Mouse (Mus musculus): ENCODE data around the gene Cyp24a1.

Gene Cyp24a1

DNA sequence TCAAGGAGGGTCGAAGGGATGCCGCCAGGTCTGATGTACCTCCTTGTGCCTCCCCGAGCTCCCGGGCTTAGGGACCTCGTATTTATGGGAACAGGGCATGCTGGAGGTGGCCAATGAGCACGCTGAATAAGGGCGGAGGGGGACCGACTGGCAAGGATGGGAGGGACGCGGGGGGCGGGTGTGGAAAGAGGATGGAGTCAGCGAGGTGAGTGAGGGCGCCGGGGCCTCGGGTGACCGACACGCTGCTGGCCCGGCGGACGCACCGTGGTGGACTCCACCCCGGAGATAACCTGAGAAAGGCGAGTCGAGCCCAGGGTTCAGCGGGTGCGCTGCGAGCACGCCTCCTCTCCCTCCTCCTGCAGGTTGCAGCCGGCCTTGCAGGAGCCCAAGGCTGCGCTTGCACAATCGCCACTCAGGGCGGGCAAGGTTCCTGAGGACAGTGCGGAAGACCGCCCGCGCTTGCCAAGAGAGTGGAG, at the start of gene Cyp24a1:
Gene Cyp24a1 (minus strand): TSS at position 55 of the 476 bp plus-strand sequence.
- no peak for DNase-seq

DNA sequence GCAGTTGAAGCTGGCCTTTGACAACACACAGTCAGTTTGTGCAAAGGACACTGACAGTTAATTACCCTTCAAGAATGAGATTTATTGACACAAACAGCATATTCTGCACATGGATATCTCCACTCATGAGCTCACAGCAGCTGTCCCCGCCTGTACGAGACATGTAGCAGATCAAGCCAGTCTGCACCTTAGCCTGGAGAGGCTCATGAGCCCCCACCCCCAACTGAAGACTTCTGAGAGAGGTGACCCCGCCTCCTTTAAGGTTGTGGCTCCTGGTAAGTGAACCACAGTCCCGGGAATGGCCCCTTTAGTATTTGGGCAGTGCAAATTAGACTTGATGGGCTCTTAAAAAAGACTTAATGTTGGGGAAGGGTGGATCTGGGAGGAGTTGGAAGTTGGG, 48.8 kb upstream of the Cyp24a1 start:
- DNase-seq = no peak

DNA sequence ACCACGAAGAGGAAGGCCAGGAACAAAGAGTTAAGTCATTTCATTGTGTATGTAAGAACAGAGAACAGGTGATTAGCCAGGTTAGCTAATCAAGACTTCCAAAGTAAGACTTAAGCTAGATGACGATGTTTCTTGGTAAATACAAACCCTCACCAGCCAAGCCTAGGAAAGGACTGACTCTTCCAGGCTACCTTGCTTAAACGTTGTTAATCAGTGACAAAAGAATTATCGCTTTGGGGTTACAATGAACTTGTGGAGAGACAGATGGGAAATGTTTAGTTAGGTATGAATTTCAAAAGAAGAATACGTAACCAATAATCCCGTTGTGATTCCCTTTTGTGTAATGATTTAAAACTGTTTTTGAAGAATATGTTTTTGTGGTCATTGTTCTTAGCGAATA, 48.0 kb upstream of the Cyp24a1 start:
- no peak for DNase-seq

DNA sequence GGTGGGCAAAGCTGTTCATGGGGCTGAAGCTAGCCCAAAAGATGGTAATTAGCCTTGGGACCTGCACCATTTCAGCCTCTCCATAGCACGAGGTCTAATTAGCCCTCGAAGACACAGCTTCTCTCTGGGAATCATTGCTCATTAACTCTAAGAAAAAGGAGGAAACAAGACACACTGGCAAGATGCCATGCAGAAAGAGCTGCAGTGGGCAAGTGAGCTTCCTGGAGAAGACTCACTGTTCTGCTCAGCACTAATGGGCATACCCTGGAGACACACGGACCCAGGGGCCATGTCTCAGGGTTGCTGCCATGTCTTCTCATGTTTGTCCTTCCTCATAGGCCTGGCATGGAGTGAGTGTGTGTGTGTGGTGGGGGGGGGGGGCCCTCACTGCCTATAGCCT, 47.2 kb upstream of the Cyp24a1 start:
- no peak for DNase-seq

DNA sequence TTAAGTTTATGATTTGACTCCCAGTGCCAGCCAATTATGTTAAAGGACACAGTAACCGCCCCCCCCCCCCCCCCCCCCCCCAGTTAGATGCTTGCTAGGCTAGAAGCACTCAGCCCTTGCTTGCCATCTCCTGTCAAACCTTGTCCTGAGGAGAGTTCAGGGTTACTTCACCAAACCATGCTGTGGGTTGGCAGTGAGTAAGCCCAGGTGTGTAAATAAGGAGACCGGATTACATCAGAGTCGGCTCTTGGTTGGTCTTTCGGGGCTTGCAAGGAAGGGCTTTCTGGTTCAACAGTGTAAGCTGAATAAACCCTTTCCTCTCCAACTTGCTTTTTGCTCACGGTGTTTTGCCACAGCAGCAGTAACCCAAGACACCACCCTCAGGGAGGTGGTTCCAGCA, 46.7 kb upstream of the Cyp24a1 start:
- DNase-seq = no peak

DNA sequence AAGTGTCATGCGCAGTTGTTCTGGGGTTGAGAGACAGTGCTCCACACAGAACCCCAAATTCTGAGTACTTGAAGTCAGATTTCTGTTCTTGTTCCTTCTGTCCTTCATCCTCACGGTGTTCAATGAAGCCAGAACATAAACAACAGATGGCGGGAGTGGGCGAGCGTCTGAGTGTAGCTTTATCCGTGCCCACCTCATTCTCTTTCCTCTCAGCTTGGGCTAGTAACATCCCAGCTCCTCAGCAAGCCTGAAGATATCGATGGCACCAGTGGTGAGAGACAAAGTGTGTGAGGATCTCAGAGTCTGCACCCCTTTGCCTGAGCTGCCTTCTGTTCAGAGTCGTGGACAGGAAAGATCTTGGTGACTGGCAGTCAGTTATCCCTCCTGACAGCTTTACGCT, 42.3 kb upstream of the Cyp24a1 start:
- DNase-seq = no peak

DNA sequence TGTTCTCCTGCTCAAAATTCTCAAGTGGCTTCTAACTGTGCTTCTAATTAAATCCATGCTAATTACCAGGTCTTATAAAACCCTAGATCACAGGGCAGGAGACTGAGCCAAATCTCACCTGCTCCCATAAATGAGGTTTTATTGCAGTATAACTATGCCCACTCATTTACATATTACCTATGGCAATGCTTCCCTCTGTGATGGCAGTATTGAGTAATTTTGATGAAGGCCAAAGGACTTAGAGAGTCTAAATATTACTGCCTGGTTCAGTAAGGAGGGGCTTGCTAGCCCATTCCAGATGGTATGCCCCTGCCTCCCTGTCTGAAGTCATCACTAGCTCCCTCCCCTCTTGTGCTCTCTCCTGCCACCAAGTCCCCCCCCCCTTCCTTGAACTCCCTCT, 38.9 kb upstream of the Cyp24a1 start:
- no peak for DNase-seq

DNA sequence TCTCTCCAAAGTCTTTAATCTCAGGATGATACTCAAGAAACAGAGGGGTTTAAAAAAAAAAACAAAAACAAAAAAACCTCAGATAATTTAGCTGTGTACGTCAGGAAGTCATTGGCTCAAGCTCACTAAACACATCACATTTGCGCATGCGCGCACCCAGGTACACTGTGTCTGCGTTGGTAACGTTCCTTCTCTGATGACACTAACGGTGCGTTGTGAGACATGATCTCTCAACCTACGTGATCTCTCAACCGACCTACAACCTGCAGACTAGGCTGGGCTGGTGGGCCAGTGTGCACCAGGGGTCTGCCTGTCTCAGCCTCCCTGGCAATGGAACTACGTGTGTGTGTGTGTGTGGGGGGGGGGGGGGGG, 37.8 kb upstream of the Cyp24a1 start:
- DNase-seq = no peak

DNA sequence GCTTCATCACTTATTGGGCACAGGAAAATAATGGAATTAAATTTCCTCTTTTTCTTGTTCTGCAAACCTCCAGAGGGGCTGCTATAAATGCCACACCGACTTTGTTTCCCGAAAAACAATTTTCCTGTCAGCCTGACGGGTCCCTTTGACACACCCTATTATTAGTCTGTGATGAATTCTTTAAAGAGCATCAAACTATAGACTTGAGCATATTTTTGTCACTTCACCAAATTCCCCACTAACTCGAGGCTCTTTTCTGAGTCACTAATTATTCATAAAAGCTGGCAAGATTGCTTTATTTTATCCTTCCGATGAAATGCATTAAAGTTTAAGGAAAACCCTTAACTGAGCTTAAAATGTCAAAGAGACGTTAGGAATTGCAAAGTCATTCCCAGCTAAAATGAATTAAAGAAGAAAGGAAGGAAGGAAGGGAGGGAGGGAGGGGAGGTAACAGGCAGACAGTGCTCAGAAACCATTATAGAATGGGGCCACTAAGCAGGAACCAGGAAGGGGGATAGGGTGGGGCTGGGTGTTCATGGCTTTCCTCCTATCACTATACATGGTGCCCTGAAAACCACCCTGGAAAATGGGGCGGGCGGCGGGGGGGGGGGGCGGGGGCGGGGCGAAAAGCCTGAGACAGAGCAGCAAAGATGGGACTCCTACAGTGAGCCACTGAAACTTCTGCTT, 37.3 kb upstream of the Cyp24a1 start:
- DNase-seq = no peak

DNA sequence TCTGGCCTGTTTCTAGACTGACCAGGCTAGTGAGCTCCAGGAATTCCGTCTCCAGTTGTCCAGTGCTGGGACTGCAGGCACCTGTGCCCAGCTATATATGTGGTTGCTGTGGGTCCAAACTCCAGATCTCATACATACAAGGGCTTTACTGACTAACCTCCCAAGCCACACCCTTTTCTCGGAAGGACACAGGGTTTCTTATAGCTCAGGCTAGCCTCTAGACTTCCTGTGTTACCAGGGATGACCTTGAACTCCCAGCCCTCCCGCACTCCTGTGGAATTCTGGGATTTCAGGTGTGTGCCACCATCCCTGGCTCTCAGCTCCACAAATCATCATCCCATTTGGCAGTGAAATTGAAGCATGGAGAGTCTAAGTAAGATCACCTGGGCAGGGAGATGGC, 33.3 kb upstream of the Cyp24a1 start:
- no peak for DNase-seq

DNA sequence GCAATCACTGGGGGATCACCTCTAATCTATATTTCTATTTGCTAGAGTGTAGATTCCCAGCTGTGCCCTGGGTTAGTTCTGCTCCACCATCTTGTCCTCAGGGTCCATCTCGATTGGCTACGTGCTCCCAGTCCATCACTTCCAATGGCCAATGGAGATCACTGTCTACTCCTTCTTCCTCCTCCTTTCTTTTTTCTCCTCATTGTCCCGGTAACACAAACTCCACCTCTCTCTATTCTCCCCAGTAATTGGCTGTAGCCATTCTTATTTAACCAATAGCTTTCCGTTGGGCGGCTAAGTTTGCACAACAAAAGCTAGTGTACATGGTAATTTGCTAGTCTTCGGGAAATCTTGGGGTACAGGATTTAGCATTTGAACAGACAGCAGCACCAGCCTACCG, 32.8 kb upstream of the Cyp24a1 start:
- no peak for DNase-seq

DNA sequence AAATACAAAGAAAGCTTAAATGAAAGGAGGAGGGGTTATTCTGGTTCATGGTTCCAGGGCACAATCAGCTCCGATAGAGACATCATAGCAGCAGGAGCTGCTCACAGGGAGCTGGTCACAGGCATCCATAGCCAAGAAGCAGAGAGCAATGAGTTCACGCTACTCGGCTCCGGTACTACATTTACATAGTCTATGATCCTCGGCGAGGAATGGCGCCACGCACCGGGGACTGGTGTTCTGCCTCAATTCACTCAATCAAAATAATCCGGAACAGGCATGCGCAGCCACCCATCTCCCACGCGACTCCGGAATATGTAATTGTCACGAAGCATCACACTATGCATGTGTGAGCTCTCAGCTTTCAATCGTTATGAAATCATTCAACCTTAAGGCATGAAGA, 31.1 kb upstream of the Cyp24a1 start:
- DNase-seq = no peak

DNA sequence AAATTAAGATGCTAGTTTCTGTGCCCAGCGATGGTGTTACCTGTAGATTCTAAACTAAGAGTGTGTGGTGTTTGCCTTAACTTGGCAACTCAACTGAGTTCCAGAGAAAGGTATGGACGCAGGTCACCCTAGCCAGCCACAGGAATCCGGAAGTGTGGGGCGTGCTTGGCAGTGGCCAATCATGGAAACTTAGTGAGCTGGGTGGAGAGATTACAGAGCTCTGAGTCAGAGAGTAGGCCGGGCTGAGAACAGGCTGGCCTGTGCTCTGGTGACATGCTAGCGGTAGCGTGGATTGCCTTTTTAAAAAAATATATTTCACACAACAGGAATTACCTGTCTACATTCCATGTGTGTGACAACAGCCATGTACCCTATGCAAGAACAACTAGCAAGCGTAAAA, 29.6 kb upstream of the Cyp24a1 start:
- DNase-seq = no peak

DNA sequence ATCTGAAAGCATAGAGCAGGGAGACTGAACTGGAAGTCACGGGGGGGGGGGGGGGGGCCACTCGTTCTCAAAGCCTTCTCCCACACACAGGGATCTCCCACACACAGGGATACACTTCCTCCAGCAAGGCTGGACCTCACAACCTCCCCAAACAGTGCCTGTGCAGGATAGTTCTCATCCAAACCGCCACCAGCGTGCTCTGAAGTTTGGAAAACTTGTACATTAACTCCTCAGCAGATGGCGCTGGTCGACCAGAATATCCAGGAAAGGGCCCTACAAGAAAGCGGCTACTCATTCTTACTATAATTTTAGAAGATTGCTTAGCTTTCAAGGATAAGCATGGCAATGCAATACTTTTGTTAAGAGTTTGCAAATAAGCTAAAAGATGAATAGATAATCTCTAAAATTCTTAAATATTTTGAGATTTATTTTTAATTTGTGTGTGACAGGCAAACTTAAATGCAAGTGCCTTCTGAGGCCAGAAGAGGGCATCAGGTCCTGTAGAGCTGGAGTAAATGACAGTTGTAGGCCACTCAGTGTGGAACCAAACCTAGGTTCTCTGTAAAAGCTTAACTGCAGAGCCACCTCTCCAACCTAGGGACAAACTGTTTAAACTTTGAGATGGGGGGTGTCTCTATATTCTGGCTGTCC, 23.5 kb upstream of the Cyp24a1 start:
- no peak for DNase-seq

DNA sequence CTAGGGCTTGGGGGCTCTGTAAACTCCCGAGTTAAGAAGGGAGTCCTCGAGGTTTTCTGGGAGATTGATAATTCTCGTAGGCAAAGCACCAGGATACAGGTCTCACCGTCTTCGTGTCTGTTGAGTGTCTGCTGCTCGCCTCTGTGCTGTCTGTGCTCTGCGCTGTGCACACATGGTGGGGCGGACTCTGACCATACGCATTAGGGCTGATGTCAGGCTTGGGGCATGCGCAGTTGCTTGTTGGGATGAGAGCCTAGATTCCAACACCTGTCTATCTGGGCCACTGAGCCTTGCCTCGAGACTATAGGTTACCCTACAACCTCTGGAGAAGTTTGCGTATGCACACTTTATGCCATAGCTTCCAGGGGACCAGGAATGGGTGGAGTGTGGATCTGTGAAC, 16.8 kb upstream of the Cyp24a1 start:
- DNase-seq = no peak

DNA sequence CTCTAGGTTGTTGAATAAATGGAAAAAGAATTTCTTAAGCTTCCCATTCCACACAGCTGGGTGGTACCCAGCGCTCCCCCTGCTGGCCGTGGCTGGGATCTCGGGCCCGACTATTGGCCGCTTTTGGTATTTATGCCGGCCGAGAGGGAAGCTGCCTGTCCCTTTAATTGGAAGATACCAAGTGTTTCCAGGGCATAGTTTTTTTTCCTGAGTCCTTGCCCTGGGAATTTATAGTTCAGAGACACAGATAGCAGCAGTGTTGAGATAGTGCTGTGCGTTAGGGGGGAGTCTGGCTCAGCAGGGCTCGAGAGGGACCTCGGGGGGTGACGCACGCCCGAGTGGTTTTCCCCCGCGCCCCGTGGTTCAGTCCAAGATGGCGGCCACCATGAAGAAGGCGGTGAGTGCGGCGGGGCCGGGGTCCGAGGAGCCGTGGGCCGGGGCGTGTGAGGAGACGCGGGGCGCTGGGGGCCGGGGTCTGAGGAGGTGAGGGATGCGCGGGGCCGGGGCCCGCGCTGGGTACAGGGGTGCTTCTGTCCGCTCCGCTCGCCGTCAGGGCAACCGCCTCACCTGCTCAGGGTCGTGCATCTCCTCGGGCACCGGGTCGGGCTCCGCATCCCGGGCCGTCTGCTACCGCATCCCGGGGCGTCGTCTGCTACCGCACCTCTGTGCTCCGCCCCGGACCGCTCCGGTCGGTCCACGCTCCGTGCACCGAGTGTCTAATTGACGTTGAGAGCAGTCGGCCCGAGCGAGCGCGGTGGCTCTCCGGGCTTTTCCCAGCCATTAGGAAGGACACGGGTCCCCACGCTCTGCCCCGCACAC, 14.3 kb upstream of the Cyp24a1 start:
- DNase-seq = peak; percentile 88

DNA sequence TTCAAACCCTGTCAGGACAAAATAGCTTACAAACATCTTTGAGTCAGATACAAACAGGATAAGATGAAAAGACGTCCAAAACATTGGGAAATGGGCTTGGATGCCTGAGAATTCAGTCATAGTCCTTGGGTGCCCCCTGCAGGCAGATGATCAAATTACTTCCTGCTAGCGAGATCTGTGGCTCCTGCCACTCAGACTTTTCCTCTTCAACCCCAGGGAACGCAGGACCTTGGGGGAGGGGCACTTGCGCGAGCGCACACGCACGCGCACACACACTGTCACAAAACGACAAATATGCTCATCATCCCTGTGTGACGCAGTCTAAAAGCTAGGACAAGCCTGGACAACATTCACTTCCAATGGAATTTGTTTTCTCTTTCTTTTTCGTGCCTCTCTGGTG, 11.9 kb upstream of the Cyp24a1 start:
- peak; percentile 93 for DNase-seq

DNA sequence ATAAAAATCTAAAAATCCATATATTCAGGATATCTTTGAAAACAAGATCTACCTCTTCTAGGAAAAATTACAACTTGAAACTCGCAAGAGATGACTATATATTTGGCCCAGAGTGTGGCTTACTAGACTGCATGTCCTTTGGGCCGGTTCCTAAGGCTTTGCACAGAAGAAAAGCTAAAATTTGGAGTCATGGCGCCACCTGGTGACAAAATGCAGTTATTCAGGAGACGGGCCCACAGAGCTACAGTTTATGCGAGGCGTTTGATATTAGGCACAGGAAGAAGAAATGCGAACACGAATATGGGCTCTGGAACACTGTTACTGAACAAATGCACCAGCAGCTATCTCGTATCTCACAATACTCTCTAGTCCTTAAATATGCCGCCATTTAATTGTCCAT, 10.8 kb upstream of the Cyp24a1 start:
- peak; percentile 79 for DNase-seq

DNA sequence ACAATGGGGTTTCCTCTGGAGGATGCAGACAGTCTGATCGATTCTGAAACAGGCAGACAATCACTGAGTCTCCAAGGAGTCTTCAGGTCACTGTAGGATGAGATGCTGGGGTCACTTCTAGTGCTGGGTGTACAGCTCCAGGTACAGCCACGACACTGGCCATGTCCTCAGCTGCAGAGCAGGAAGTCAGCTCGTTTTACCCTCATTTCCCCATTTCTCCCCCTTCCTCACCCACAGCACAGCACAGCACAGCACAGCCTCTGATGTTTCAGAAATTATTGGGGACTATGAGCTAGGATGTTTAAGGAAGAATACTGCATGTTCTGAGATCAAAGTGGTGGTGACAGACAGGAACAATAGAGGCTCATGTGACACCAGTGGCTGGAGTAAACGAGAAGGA, 7.0 kb upstream of the Cyp24a1 start:
- no peak for DNase-seq

DNA sequence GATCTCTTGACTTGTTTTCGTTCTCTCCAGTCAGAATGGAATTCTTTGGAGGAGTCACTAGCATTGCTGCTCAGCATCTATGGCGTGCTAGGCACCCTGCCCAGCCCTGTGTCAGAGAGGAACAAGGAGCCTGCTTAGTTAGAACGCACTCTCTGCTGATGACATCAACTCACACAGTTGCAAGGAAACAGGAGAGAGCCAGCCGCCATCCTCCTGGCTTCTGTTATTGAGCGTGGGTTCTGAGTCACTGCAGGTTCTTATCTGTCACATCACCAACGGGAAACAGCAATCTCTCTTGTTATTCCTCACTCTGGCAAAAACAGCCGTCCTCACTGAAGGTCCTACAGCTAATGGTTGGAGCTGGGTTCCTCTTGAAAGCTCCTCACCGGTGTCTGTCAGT, 6.4 kb upstream of the Cyp24a1 start:
- no peak for DNase-seq

DNA sequence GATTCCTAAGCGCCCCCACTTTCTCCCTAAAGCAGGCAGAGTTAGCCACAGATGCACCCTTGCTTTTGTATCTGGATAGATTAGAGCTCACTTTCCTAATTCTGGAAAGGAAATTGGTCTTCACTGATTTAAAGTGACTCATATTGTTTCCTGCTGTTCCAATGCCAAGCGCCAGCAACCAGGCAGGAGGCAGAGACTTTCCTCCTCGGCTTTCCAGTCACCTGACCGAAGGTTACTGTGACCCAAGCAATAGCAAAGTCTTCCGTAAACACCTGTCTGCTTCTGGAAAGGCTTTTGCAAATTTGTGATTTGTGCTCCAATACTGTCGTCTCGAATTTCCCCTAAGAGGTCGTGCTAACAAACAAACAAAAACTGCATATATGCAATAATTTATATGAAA, 1.1 kb upstream of the Cyp24a1 start:
- DNase-seq = no peak

DNA sequence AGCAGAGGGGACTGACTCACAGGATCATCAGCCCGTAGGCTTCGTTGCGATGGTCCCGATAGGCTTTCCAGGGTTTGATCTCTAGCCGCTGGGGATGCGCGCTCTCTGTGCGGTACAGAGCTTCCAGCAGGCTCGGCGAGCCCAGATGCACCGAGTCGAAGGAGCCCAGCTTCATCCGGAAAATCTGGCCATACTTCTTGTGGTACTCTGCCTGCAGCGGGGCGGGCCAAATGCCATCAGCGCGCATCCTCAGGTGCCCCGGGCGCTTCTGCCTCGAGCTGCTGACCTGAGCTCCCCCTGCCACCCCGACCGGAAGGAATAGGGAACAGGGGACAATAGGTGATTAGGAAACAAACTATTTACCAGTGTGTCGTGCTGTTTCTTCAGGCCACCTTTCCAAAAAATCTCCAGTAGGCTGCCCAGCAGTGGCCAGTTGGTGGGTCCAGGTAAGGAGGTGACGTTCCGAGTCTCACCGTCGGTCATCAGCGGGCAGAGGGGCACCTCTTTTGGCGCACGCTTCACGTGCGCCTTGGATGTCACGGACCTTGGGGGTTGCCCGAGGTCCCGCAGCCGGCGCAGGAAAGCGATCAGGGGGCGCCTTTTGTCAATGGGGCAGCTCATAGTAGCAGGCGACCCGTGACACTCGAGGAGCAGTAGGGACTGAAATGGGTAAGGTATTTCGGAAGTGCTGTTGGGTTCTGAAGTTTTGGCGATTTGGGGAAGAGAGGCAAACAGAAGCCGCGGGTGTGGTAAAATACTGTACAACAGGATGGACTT, 603 bp downstream of the Cyp24a1 start, which contains the start of gene Pfdn4:
Gene Pfdn4 (plus strand): TSS at position 275 of the 777 bp plus-strand sequence.
- DNase-seq = no peak
